Mouse (Mus musculus): ENCODE measurements around the gene Defb41. TPM values are rescaled to one million over a fixed set of nuclear protein-coding genes. Genes with fewer than 3 reads are reported as not detected.
"Not testable (repeated sequence)": the region's sequence is repeated elsewhere in the genome, so short reads cannot be mapped to it uniquely, and the experiment has no call there.

The Defb41 gene
- not detected for total RNA-seq (2022)

- DNase-seq (ENCODE audit: low spot score in 2 of 2), result no peak
These were observed at the start of gene Defb41 for GRCm38 (mm10) chr1:18265038-18265437. Gene Defb41 (minus strand): TSS chr1:18265138.

GRCm38 (mm10) chr1:18308474-18308829 lies 43.5 kb upstream of the Defb41 start:
- DNase-seq (ENCODE audit: low spot score in 2 of 2), result no peak

GRCm38 (mm10) chr1:18307545-18308473 lies 42.9 kb upstream of the Defb41 start:
- no peak for DNase-seq (ENCODE audit: low spot score in 2 of 2)

- DNase-seq (ENCODE audit: low spot score in 2 of 2), result no peak
These were observed 27.6 kb upstream of the Defb41 start for GRCm38 (mm10) chr1:18292515-18292914.

GRCm38 (mm10) chr1:18288860-18289259 lies 23.9 kb upstream of the Defb41 start:
- DNase-seq (ENCODE audit: low spot score in 2 of 2), result no peak

GRCm38 (mm10) chr1:18287371-18287770 lies 22.4 kb upstream of the Defb41 start:
- no peak for DNase-seq (ENCODE audit: low spot score in 2 of 2)

GRCm38 (mm10) chr1:18271095-18271494 lies 6.2 kb upstream of the Defb41 start:
- DNase-seq (ENCODE audit: low spot score in 2 of 2), result no peak

GRCm38 (mm10) chr1:18268845-18269244 lies 3.9 kb upstream of the Defb41 start:
- no peak for DNase-seq (ENCODE audit: low spot score in 2 of 2)

GRCm38 (mm10) chr1:18245801-18246580 lies 18.9 kb downstream of the Defb41 start:
- not testable (repeated sequence) for DNase-seq (ENCODE audit: low spot score in 2 of 2)

- DNase-seq (ENCODE audit: low spot score in 2 of 2), result no peak
These were observed 27.6 kb downstream of the Defb41 start, which contains the start of gene Defb18 for GRCm38 (mm10) chr1:18237343-18237742. Gene Defb18 (minus strand): TSS chr1:18237443.

- DNase-seq (ENCODE audit: low spot score in 2 of 2), result no peak
These were observed 41.5 kb downstream of the Defb41 start for GRCm38 (mm10) chr1:18223385-18223945.

Other genes with a start within 250 kb of the Defb41 start
- not detected for gene Crisp4, start 119.2 kb downstream of the Defb41 start, total RNA-seq (2022)
- not detected for gene Defb18, start 27.7 kb downstream of the Defb41 start, total RNA-seq (2022)